Mouse (Mus musculus) CH12.LX (cell line): ENCODE measurements around the gene Mrm3. TPM values are rescaled to one million over a fixed set of nuclear protein-coding genes. Genes with fewer than 3 reads are reported as not detected.

Experiments used
- DNase-seq: peaks from one replicate; pipeline ENCODE4 v3.0.0-alpha.2; 2013; ENCODE audit errors: extremely low read depth
- H3K27ac ChIP-seq: 2 replicates; pipeline ENCODE4 v1.5.1; 2012; ENCODE audit warnings: low read depth, mild to moderate bottlenecking, control low read depth, moderate library complexity; ENCODE audit not compliant: insufficient read depth
- H3K27me3 ChIP-seq: replicated peaks from 2 replicates; pipeline ENCODE3; 2012; ENCODE audit warnings: inconsistent platforms
- H3K36me3 ChIP-seq, 2 experiments: replicated peaks in 1 of 2; 2 replicates each; pipeline versions ENCODE3 to v1.6.1; 2012; ENCODE audit warnings: inconsistent platforms in 1 of 2, low read length in 1 of 2, mild to moderate bottlenecking in 1 of 2, mixed read lengths in 1 of 2, moderate library complexity in 1 of 2; ENCODE audit not compliant: control insufficient read depth in 1 of 2, insufficient read depth in 1 of 2
- H3K4me1 ChIP-seq, 2 experiments: 2 replicates each; pipeline ENCODE4 v1.6.1; 2012; ENCODE audit warnings: inconsistent platforms in 1 of 2, moderate library complexity in 1 of 2; ENCODE audit not compliant: insufficient read depth in 2 of 2, control insufficient read depth in 1 of 2
- H3K4me2 ChIP-seq: 2 replicates; pipeline ENCODE4 v1.6.1; 2012; ENCODE audit warnings: low read depth, mild to moderate bottlenecking, control low read depth; ENCODE audit not compliant: poor library complexity, insufficient read depth, severe bottlenecking
- H3K4me3 ChIP-seq, 3 experiments: fragments of 150-350 bp in 1 of 3; sonication (generic) in 1 of 3; replicated peaks in 1 of 3; 2 replicates each; pipeline versions ENCODE3 to v1.5.1; 2011 to 2012; ENCODE audit warnings: low read depth in 2 of 3, low read length in 2 of 3, mild to moderate bottlenecking in 2 of 3, moderate library complexity in 2 of 3, control low read depth in 1 of 3, improper control_type of control experiment in 1 of 3, inconsistent platforms in 1 of 3, mixed read lengths in 1 of 3; ENCODE audit not compliant: poor library complexity in 1 of 3
- H3K79me2 ChIP-seq: replicated peaks from 2 replicates; pipeline ENCODE4 v1.6.1; 2012; ENCODE audit warnings: mild to moderate bottlenecking, moderate library complexity; ENCODE audit not compliant: control insufficient read depth, poor library complexity, insufficient read depth, severe bottlenecking; ENCODE audit errors: extremely low read depth
- H3K9ac ChIP-seq: 2 replicates; pipeline ENCODE4 v1.6.1; 2012; ENCODE audit warnings: low read depth, mild to moderate bottlenecking, control low read depth, moderate library complexity; ENCODE audit not compliant: insufficient read depth
- H3K9me3 ChIP-seq: replicated peaks from 2 replicates; pipeline ENCODE3; 2012; ENCODE audit warnings: low read length, inconsistent platforms, mixed read lengths
- BHLHE40 ChIP-seq: IDR thresholded peaks from 2 replicates; pipeline ENCODE4 v1.6.1; 2011; ENCODE audit warnings: mild to moderate bottlenecking, low read depth, low read length, improper control_type of control experiment
- CHD1 ChIP-seq: IDR thresholded peaks from 2 replicates; pipeline ENCODE4 v1.6.1; 2012; ENCODE audit warnings: low read depth, low read length, improper control_type of control experiment, inconsistent platforms
- CHD2 ChIP-seq: IDR thresholded peaks from 2 replicates; pipeline ENCODE4 v1.6.1; 2011; ENCODE audit warnings: low read length, improper control_type of control experiment
- CTCF ChIP-seq, 2 experiments: IDR thresholded peaks in 1 of 2; conservative IDR thresholded peaks in 1 of 2; 2 replicates each; pipeline ENCODE4 v1.5.1; 2011 to 2012; ENCODE audit warnings: low read depth in 2 of 2, low read length in 2 of 2, improper control_type of control experiment in 1 of 2, inconsistent platforms in 1 of 2, mild to moderate bottlenecking in 1 of 2, moderate library complexity in 1 of 2
- E2F4 ChIP-seq: IDR thresholded peaks from 2 replicates; pipeline ENCODE4 v1.6.1; 2011; ENCODE audit warnings: low read depth, low read length, improper control_type of control experiment; ENCODE audit not compliant: insufficient replicate concordance
- ELF1 ChIP-seq: IDR thresholded peaks from 2 replicates; pipeline ENCODE4 v1.6.1; 2014; ENCODE audit warnings: low read depth, mild to moderate bottlenecking, inconsistent platforms, low read length, improper control_type of control experiment
- EP300 ChIP-seq: IDR thresholded peaks from 2 replicates; pipeline ENCODE4 v1.6.1; 2011; ENCODE audit warnings: low read length, improper control_type of control experiment
- ETS1 ChIP-seq: conservative IDR thresholded peaks from 2 replicates; pipeline ENCODE4 v1.6.1; 2012; ENCODE audit warnings: low read depth, mild to moderate bottlenecking, inconsistent platforms, low read length, improper control_type of control experiment, moderate library complexity
- GABPA ChIP-seq: IDR thresholded peaks from 2 replicates; pipeline ENCODE4 v1.6.1; 2012; ENCODE audit warnings: low read depth, low read length, improper control_type of control experiment, inconsistent platforms; ENCODE audit not compliant: insufficient replicate concordance
- HCFC1 ChIP-seq: IDR thresholded peaks from 2 replicates; pipeline ENCODE4 v1.6.1; 2012; ENCODE audit warnings: low read depth, mild to moderate bottlenecking, inconsistent platforms, low read length, improper control_type of control experiment
- IRF4 ChIP-seq: IDR thresholded peaks from 2 replicates; pipeline ENCODE4 v1.6.1; 2014; ENCODE audit warnings: low read depth, mild to moderate bottlenecking, inconsistent platforms, low read length, improper control_type of control experiment
- JUN ChIP-seq: IDR thresholded peaks from 2 replicates; pipeline ENCODE4 v1.6.1; 2011; ENCODE audit warnings: low read depth, mild to moderate bottlenecking, low read length, improper control_type of control experiment, moderate library complexity; ENCODE audit not compliant: insufficient read depth
- JUND ChIP-seq: conservative IDR thresholded peaks from 2 replicates; pipeline ENCODE4 v1.6.1; 2011; ENCODE audit warnings: low read depth, low read length, improper control_type of control experiment
- KAT2A ChIP-seq: IDR thresholded peaks from 2 replicates; pipeline ENCODE4 v1.6.1; 2012; ENCODE audit warnings: low read length, improper control_type of control experiment, inconsistent platforms; ENCODE audit not compliant: insufficient replicate concordance
- MAFK ChIP-seq: IDR thresholded peaks from 2 replicates; pipeline ENCODE4 v1.6.1; 2011; ENCODE audit warnings: low read length, improper control_type of control experiment; ENCODE audit not compliant: insufficient replicate concordance
- MAX ChIP-seq: IDR thresholded peaks from 2 replicates; pipeline ENCODE4 v1.6.1; 2011; ENCODE audit warnings: low read length, improper control_type of control experiment
- MAZ ChIP-seq: IDR thresholded peaks from 2 replicates; pipeline ENCODE4 v1.6.1; 2012; ENCODE audit warnings: low read depth, mild to moderate bottlenecking, inconsistent platforms, low read length, improper control_type of control experiment, moderate library complexity
- MEF2A ChIP-seq: IDR thresholded peaks from 2 replicates; pipeline ENCODE4 v1.6.1; 2014; ENCODE audit warnings: low read depth, mild to moderate bottlenecking, inconsistent platforms, low read length, improper control_type of control experiment, borderline replicate concordance
- MXI1 ChIP-seq: IDR thresholded peaks from 2 replicates; pipeline ENCODE4 v1.6.1; 2011; ENCODE audit warnings: mild to moderate bottlenecking, low read depth, low read length, improper control_type of control experiment
- MYC ChIP-seq: IDR thresholded peaks from 2 replicates; pipeline ENCODE4 v1.6.1; 2011; ENCODE audit warnings: low read depth, mild to moderate bottlenecking, improper control_type of control experiment, low read length
- NELFE ChIP-seq: IDR thresholded peaks from 2 replicates; pipeline ENCODE4 v1.6.1; 2011; ENCODE audit warnings: low read depth, low read length, improper control_type of control experiment
- NRF1 ChIP-seq: IDR thresholded peaks from 2 replicates; pipeline ENCODE4 v1.6.1; 2014; ENCODE audit warnings: low read depth, mild to moderate bottlenecking, inconsistent platforms, low read length, improper control_type of control experiment, moderate library complexity
- PAX5 ChIP-seq: IDR thresholded peaks from 2 replicates; pipeline ENCODE4 v1.6.1; 2012; ENCODE audit warnings: low read length, inconsistent platforms, mixed read lengths
- POLR2A ChIP-seq: IDR thresholded peaks from 2 replicates; pipeline ENCODE4 v1.6.1; 2011; ENCODE audit warnings: low read depth, mild to moderate bottlenecking, improper control_type of control experiment, low read length
- POLR2AphosphoS2 ChIP-seq: IDR thresholded peaks from 2 replicates; pipeline ENCODE4 v1.6.1; 2011; ENCODE audit warnings: low read depth, low read length, improper control_type of control experiment
- RAD21 ChIP-seq: IDR thresholded peaks from 2 replicates; pipeline ENCODE4 v1.6.1; 2011; ENCODE audit warnings: low read depth, mild to moderate bottlenecking, low read length, improper control_type of control experiment, moderate library complexity
- RCOR1 ChIP-seq: conservative IDR thresholded peaks from 2 replicates; pipeline ENCODE4 v1.6.1; 2012; ENCODE audit warnings: low read depth, mild to moderate bottlenecking, inconsistent platforms, low read length, improper control_type of control experiment
- SIN3A ChIP-seq: IDR thresholded peaks from 2 replicates; pipeline ENCODE4 v1.6.1; 2012; ENCODE audit warnings: low read length, improper control_type of control experiment, inconsistent platforms
- SMC3 ChIP-seq: IDR thresholded peaks from 2 replicates; pipeline ENCODE4 v1.6.1; 2011; ENCODE audit warnings: low read depth, low read length, improper control_type of control experiment
- TBP ChIP-seq: conservative IDR thresholded peaks from 2 replicates; pipeline ENCODE4 v1.6.1; 2011; ENCODE audit warnings: low read depth, low read length, improper control_type of control experiment
- TCF12 ChIP-seq: IDR thresholded peaks from 2 replicates; pipeline ENCODE4 v1.6.1; 2014; ENCODE audit warnings: low read depth, mild to moderate bottlenecking, inconsistent platforms, low read length, improper control_type of control experiment
- UBTF ChIP-seq: IDR thresholded peaks from 2 replicates; pipeline ENCODE4 v1.6.1; 2012; ENCODE audit warnings: low read depth, mild to moderate bottlenecking, inconsistent platforms, low read length, improper control_type of control experiment, moderate library complexity
- USF1 ChIP-seq: IDR thresholded peaks from 2 replicates; pipeline ENCODE4 v1.6.1; 2014; ENCODE audit warnings: low read depth, mild to moderate bottlenecking, inconsistent platforms, low read length, improper control_type of control experiment
- USF2 ChIP-seq: conservative IDR thresholded peaks from 2 replicates; pipeline ENCODE4 v1.6.1; 2011; ENCODE audit warnings: low read depth, low read length, improper control_type of control experiment
- ZC3H11A ChIP-seq: IDR thresholded peaks from 2 replicates; pipeline ENCODE4 v1.6.1; 2012; ENCODE audit warnings: low read depth, mild to moderate bottlenecking, inconsistent platforms, low read length, improper control_type of control experiment
- ZKSCAN1 ChIP-seq: IDR thresholded peaks from 2 replicates; pipeline ENCODE4 v1.6.1; 2012; ENCODE audit warnings: low read depth, inconsistent platforms, low read length, improper control_type of control experiment, borderline replicate concordance
- ZMIZ1 ChIP-seq: IDR thresholded peaks from 2 replicates; pipeline ENCODE4 v1.6.1; 2012; ENCODE audit warnings: low read depth, mild to moderate bottlenecking, inconsistent platforms, low read length, improper control_type of control experiment
- ZNF384 ChIP-seq: IDR thresholded peaks from 2 replicates; pipeline ENCODE4 v1.6.1; 2012; ENCODE audit warnings: low read depth, low read length, improper control_type of control experiment, inconsistent platforms
- dilution Hi-C: fragments of 300-500 bp; cut with MboI; formaldehyde crosslinking; loops from 2 replicates; pipeline ENCODE4 v1.14.3; 2020; ENCODE audit warnings: low sequenced_read_pairs; ENCODE audit not compliant: extremely low pct_unique_long_range_greater_than_20kb, extremely low pct_ligation_motif_present
- in situ Hi-C: fragments of 300-500 bp; cut with MboI; formaldehyde crosslinking; loops from 3 replicates; pipeline ENCODE4 v1.14.3; 2019; ENCODE audit warnings: low sequenced_read_pairs, low pct_ligation_motif_present, low pct_unique_long_range_greater_than_20kb, mixed read lengths
- polyA plus RNA-seq: library from polyadenylated mRNA; unstranded; fragments of >175 nt; gene quantifications from 2 replicates; pipeline ENCODE4 v1.2.1, GENCODE M21; 2012; ENCODE audit warnings: low read depth; ENCODE audit not compliant: insufficient read length
- total RNA-seq, 2 experiments: library from RNA; depleted of rRNA; stranded (reverse); fragments of 300-350 nt in 1 of 2; fragments of >200 nt in 1 of 2; gene quantifications; 2 replicates each; pipeline ENCODE4 v1.2.3; 2012 to 2014

Mrm3 gene
- total and polyA plus RNA-seq, 3 experiments = 35.1 to 41.6 (median 40.2) TPM

DNA sequence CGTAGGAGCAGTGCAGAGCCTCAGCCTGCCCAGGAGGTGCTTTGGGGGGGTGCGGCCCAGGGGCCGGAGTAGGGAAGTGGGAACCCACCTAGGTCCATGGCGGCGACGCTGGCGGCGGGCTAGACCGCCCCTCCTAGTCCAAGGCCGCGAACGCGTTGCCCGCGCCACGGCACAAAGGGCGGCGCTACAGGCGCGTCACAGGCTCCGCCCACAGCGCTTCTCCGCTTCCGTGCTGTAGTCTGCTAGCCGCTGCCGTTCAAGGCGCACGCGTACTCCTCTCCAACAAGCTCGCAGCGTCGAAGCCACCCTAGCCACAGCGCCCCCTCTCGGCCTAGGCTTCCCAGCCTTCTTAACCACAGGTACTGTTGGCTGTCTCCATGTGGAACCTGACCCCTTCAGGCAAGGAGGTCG, 26.1 kb upstream of the Mrm3 start, which contains the start of the genes Dbil5 and Gemin4:
TSS of gene Dbil5 (plus strand) at position 219 of the 411 bp plus-strand sequence.
TSS of gene Gemin4 (minus strand) at position 275 of the 411 bp plus-strand sequence.
- peaks cover 3 to 28% of the 10 kb centered on the region in 2 experiments; a peak in 3 of 4 replicates for H3K4me1 ChIP-seq
- no peaks in the 10 kb centered on the region for H3K9me3 ChIP-seq
- dilution Hi-C loops (no loop called here), in situ Hi-C loops (no loop called here)
- peak within 1 kb of the TSS; percentile 47 for H3K4me2 ChIP-seq
- no peak for TF ChIP-seq EP300
- peak; percentile 45; the same call in 1 of the 2 replicates for TF ChIP-seq MAZ
- TF ChIP-seq MEF2A = peak; percentile 79
- TF ChIP-seq TCF12 = peak; percentile 87; the same call in 1 of the 2 replicates
- no peak for TF ChIP-seq GABPA
- peak; percentile 80 for TF ChIP-seq TBP
- no peak for TF ChIP-seq UBTF
- no peak for TF ChIP-seq JUND
- TF ChIP-seq POLR2AphosphoS2 = peak; percentile 78; the same call in 1 of the 2 replicates
- peak; percentile 62; the same call in 1 of the 2 replicates for TF ChIP-seq RCOR1
- peak; percentile 90 for TF ChIP-seq NRF1
- no peak for TF ChIP-seq JUN
- TF ChIP-seq KAT2A = peak; percentile 64; the same call in 1 of the 2 replicates
- no peak for TF ChIP-seq CHD2
- peak; percentile 98 for TF ChIP-seq POLR2A
- peak; percentile 41; the same call in 1 of the 2 replicates for TF ChIP-seq ETS1
- no peak for TF ChIP-seq USF2
- peak; percentile 39 for TF ChIP-seq BHLHE40
- TF ChIP-seq RAD21 = peak; percentile 44
- TF ChIP-seq IRF4 = peak; percentile 66; the same call in 1 of the 2 replicates
- peak; percentile 85 for TF ChIP-seq SIN3A
- peak; percentile 96 for TF ChIP-seq ELF1
- TF ChIP-seq ZNF384 = 0 out of 2 replicates have a peak, but pooled peaks have one; percentile 21
- TF ChIP-seq HCFC1 = peak; percentile 74
- TF ChIP-seq CTCF (conservative IDR thresholded peaks at IDR 0.05 in 1 of 2, IDR thresholded peaks at IDR 0.05 in 1 of 2; ENCODE audit: low read depth in 2 of 2, low read length in 2 of 2) = peak; percentile 83 to 96
- no peak for TF ChIP-seq CHD1
- no peak for TF ChIP-seq MAFK
- TF ChIP-seq MXI1 = peak; percentile 64
- no peak for TF ChIP-seq PAX5
- TF ChIP-seq E2F4 = peak; percentile 90; the same call in 1 of the 2 replicates
- no peak for TF ChIP-seq ZKSCAN1
- peak; percentile 93 for TF ChIP-seq NELFE
- peak; percentile 75 for TF ChIP-seq MYC
- no peak for TF ChIP-seq USF1
- no peak for TF ChIP-seq ZC3H11A
- TF ChIP-seq MAX = peak; percentile 91
- peak; percentile 88 for TF ChIP-seq ZMIZ1
- peak; percentile 62 for TF ChIP-seq SMC3
- peak within 1 kb of the TSS; percentile 9; the same call in 1 of the 2 replicates for H3K27ac ChIP-seq
- no peaks in the 10 kb centered on the region for H3K27me3 ChIP-seq
- peak; percentile 99 for DNase-seq
- H3K4me3 ChIP-seq = peak within 1 kb of the TSS; percentile 74 to 97 (median 78)
- peaks cover 20% of the 10 kb centered on the region for H3K79me2 ChIP-seq
- H3K9ac ChIP-seq = peak within 1 kb of the TSS; percentile 86
- H3K36me3 ChIP-seq = peaks cover 35 to 74% of the 10 kb centered on the region in 2 experiments
